Mouse (Mus musculus) hindbrain, embryonic 12.5 days (tissue): ENCODE results near the gene Dnajb1. TPM values are rescaled to one million over a fixed set of nuclear protein-coding genes. Genes with fewer than 3 reads are reported as not detected.
"Not testable (repeated sequence)": the region's sequence is repeated elsewhere in the genome, so short reads cannot be mapped to it uniquely, and the experiment has no call there.

Source experiments
- ATAC-seq: fragments of 200-750 bp; cut with Nextera tagmentation; 2 replicates; pipeline ENCODE4 v1.8.0; 2017; ENCODE audit warnings: moderate TSS enrichment; ENCODE audit not compliant: low FRiP score
- H3K27ac ChIP-seq: fragments of 300-500 bp; sonication (generic); 2 replicates; pipeline ENCODE4 v1.5.1; 2016; ENCODE audit warnings: mild to moderate bottlenecking
- H3K27me3 ChIP-seq: fragments of 300-500 bp; sonication (generic); 2 replicates; pipeline ENCODE4 v1.6.1; 2016; ENCODE audit warnings: mild to moderate bottlenecking
- H3K36me3 ChIP-seq: fragments of 300-500 bp; sonication (generic); 2 replicates; pipeline ENCODE4 v1.6.1; 2016; ENCODE audit warnings: mild to moderate bottlenecking
- H3K4me1 ChIP-seq: fragments of 300-500 bp; sonication (generic); 2 replicates; pipeline ENCODE4 v1.6.1; 2016
- H3K4me2 ChIP-seq: fragments of 300-500 bp; sonication (generic); replicated peaks from 2 replicates; pipeline ENCODE4 v1.6.1; 2016; ENCODE audit warnings: mild to moderate bottlenecking
- H3K4me3 ChIP-seq: fragments of 300-500 bp; sonication (generic); 2 replicates; pipeline ENCODE4 v1.5.1; 2016; ENCODE audit warnings: mild to moderate bottlenecking
- H3K9ac ChIP-seq: fragments of 300-500 bp; sonication (generic); 2 replicates; pipeline ENCODE4 v1.6.1; 2016; ENCODE audit warnings: mild to moderate bottlenecking, moderate library complexity
- H3K9me3 ChIP-seq: fragments of 300-500 bp; sonication (generic); replicated peaks from 2 replicates; pipeline ENCODE4 v1.6.1; 2016; ENCODE audit warnings: mild to moderate bottlenecking
- WGBS: fragments of 180-500 bp; shearing (Covaris S2); methylation state at CpG from one replicate; pipeline ENCODE4 v1.1.7; 2016; 5-methylcytosine and 5-hydroxymethylcytosine counted together
- polyA plus RNA-seq: library from polyadenylated mRNA; unstranded; fragments of >200 nt; fragmentation: Nextera tagmentation; extraction: Ambion mirVana; gene quantifications from 2 replicates; pipeline ENCODE4 v1.2.1, GENCODE M21; 2016

Dnajb1 gene
- polyA plus RNA-seq, 1 experiment from 2014 or later: 62.8 TPM

DNA sequence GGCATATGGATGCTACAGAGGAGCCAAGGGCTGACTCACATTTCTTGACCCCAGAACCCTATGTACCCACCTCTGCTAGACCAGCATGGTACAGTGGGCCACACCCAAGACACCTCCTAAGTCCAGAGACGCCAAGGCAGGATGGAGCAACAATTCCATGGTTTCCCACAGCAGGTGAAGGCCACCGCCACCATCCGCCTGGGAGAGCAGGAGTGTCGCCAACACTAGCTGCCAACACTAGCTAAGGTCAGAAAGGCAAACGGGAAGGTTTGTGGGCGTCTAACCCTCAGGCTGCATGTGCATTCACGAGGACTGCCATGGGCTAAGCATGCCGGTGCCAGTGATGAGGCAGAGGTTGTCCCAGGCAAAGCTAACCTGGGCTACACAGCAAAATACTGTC is 25.8 kb upstream of the Dnajb1 start:
- Histone ChIP-seq H3K27me3 (no peaks in the 10 kb centered on the region), H3K9me3 (no peaks in the 10 kb centered on the region), H3K4me2 (no peak overlapping the region), H3K9ac (no peak overlapping the region), H3K36me3 (peaks cover 26% of the 10 kb centered on the region), H3K4me1 (peaks cover 37% of the 10 kb centered on the region), H3K4me3 (no peak overlapping the region), H3K27ac (no peak overlapping the region)
- 88% methylated on average over 8 of the region's 8 CpGs for WGBS
- ATAC-seq: no peak

DNA sequence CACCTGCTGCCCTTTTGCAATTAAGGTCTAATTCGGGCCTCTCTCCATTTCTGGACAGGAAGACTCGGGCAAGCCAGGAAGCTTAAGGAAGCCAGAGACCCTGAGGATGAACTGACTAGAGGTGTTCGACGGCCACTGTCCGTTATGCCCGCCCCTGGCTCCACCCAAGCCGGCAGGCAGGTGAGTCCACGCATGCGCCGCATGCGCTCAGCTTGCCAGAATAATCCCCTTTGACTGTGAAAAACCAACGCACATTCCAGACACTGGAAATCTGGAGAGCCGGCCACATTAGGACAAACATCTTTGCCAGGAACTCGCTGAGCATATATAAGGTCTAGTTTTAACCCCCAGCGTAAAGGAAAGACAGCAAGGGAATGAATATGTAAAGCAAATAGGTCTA is 24.8 kb upstream of the Dnajb1 start:
- no peak overlapping the region for H3K4me3 ChIP-seq
- 93% methylated on average over 15 of the region's 15 CpGs for WGBS
- no peak overlapping the region for H3K4me2 ChIP-seq
- no peaks in the 10 kb centered on the region for H3K27me3 ChIP-seq
- H3K9ac ChIP-seq: no peak overlapping the region
- no peak for ATAC-seq
- peaks cover 27% of the 10 kb centered on the region for H3K36me3 ChIP-seq
- no peaks in the 10 kb centered on the region for H3K9me3 ChIP-seq
- H3K27ac ChIP-seq: no peak overlapping the region
- peaks cover 32% of the 10 kb centered on the region for H3K4me1 ChIP-seq

DNA sequence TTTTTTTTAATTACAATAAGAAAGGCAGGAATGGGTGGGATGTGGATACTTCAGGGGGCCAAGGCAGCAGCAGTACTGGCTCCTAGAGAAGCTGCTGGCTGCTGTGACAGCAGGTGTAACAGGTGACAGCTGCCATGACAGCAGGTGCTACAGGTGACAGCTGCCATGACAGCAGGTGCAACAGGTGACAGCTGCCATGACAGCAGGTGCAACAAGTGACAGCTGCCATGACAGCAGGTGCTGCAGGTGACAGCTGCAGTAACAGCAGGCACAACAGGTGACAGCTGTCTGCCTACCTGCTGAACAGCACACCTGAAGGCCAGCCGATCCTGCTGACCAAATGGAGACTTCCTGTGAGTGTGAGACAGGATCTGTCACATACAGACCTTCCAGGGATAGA is 23.2 kb upstream of the Dnajb1 start:
- WGBS: 83% methylated on average over 1 of the region's 1 CpGs
- Histone ChIP-seq H3K27me3 (no peaks in the 10 kb centered on the region), H3K9me3 (no peaks in the 10 kb centered on the region), H3K36me3 (peaks cover 28% of the 10 kb centered on the region), H3K4me1 (peaks cover 26% of the 10 kb centered on the region), H3K27ac (no peak overlapping the region), H3K4me2 (no peak overlapping the region), H3K9ac (no peak overlapping the region), H3K4me3 (no peak overlapping the region)
- ATAC-seq: no peak

DNA sequence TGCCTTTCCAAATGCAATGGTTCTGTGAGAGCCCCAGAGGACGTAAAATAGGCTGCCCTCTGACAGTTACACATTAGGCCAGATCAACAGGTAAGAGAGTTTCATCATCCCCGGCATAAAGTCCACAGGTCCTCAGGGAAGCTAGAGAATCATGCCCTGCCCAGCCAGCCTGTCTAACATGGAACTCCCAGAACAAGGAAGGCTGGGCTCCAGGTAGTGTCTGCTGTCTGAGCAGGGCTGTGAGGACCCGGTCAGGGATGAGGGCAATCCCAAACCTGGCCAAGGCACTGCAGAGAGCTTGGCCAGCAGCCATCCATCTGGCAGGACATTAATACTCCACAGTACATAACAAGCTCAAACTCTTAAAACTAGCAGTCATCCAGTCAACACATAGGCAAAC is 22.7 kb upstream of the Dnajb1 start:
- H3K36me3 ChIP-seq: peaks cover 34% of the 10 kb centered on the region
- WGBS: 89% methylated on average over 3 of the region's 3 CpGs
- peaks cover 27% of the 10 kb centered on the region for H3K4me1 ChIP-seq

DNA sequence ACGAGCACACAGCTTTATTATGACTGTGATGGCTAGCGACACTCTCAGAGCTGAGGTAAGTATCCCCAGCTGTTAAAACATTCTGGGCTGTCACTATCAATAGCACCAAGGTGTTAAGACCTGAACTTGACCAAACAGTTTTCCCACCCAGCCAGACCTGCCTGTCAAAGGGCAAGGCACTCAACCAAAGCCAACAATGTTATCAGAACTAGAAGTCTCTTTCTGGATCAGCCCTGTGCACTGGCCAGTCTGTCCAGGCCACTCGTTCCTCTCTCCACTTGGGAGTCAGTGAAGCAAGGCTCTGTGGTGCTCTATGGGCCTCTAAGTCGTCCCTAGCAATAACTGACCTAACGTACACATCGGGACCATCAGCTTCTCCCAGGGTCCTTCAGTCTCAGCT is 20.3 kb upstream of the Dnajb1 start:
- H3K4me1 ChIP-seq: peaks cover 41% of the 10 kb centered on the region
- H3K27me3 ChIP-seq: no peaks in the 10 kb centered on the region
- no peaks in the 10 kb centered on the region for H3K9me3 ChIP-seq
- H3K9ac ChIP-seq: no peak overlapping the region
- H3K36me3 ChIP-seq: peaks cover 34% of the 10 kb centered on the region
- no peak overlapping the region for H3K4me2 ChIP-seq
- ATAC-seq: no peak
- WGBS: 76% methylated on average over 6 of the region's 6 CpGs
- H3K4me3 ChIP-seq: no peak overlapping the region
- H3K27ac ChIP-seq: no peak overlapping the region

More for the DNA sequence above, 22.7 kb upstream of the Dnajb1 start:
- Histone ChIP-seq H3K27ac (no peak overlapping the region), H3K9ac (no peak overlapping the region), H3K9me3 (no peaks in the 10 kb centered on the region), H3K27me3 (no peaks in the 10 kb centered on the region), H3K4me2 (no peak overlapping the region), H3K4me3 (no peak overlapping the region)
- ATAC-seq: no peak

DNA sequence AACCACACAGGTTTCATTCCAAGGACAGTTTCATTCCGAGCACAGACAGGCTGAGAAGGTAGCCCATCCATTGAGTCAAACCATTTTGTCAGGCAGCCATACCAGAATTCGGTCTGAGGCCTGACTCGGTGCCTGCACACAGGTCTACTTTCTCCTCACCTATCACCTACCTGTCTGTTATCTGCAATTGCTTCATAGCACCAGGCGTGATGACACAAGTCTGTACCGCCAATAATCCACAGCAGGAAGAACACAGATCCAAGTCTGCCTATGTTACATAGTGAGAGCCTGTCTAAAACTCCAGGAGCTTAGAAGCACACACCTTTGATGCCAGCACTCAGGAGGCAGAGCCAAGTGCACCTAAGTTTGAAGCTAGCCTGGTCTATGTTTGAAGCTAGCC is 19.1 kb upstream of the Dnajb1 start:
- H3K4me1 ChIP-seq: peaks cover 49% of the 10 kb centered on the region
- no peak overlapping the region for H3K27ac ChIP-seq
- no peaks in the 10 kb centered on the region for H3K27me3 ChIP-seq
- no peaks in the 10 kb centered on the region for H3K9me3 ChIP-seq
- ATAC-seq: no peak
- peaks cover 29% of the 10 kb centered on the region for H3K36me3 ChIP-seq
- no peak overlapping the region for H3K4me3 ChIP-seq
- H3K4me2 ChIP-seq: no peak overlapping the region
- 97% methylated on average over 5 of the region's 5 CpGs for WGBS
- no peak overlapping the region for H3K9ac ChIP-seq

DNA sequence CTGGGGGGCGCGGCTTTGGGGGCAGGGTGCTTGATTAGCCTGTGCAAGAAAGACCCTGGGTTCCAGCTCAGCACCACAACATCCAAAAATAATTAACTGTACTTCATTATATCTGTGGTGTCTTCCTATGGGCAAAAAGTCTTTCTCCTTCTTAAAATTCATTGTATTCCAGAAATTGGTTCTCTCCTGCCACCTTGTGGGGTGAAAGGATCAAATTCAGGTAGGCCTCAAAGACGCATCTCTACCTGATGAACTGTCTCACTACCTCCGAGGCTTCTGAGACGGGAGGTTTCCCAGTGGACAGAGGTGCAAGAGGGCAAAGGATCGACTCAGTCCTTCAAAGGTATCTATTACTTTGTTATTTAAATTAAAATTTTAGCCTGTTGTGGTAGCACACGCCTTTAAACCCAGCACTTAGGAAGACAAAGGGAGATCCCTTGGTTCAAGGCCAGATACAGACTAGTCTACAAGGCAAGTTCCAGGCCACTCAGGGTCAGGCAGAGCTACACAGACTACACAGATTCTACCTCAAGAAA is 17.4 kb upstream of the Dnajb1 start:
- Histone ChIP-seq H3K9ac (no peak overlapping the region), H3K9me3 (no peaks in the 10 kb centered on the region), H3K27ac (no peak overlapping the region), H3K36me3 (peaks cover 20% of the 10 kb centered on the region), H3K4me3 (no peak overlapping the region), H3K4me1 (peaks cover 49% of the 10 kb centered on the region), H3K4me2 (no peak overlapping the region), H3K27me3 (no peaks in the 10 kb centered on the region)
- ATAC-seq: no peak
- 83% methylated on average over 7 of the region's 7 CpGs for WGBS

DNA sequence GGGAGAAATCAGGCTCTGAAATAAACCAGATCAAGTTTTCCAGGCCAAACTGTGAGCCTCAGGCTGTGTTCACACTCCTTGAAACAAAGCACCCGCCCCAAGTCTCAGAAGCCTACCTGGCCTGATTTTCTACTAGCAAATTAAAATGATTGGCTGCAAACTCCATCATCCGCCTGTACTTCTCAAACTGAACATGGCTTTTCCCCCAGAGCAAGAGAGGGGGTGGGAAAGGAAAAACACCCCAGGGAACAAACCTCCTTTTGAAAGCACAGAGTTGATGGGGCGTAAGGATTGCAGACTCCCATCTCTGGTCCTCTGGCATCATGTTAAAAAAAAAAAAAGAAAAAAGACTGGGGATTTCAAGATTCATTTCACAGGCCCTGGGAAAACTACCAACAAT is 15.3 kb upstream of the Dnajb1 start:
- Histone ChIP-seq H3K36me3 (0 out of 2 replicates have a peak, but pooled peaks cover 11% of the 10 kb centered on the region), H3K27ac (0 out of 2 replicates have a peak overlapping the region, but pooled peaks have one; percentile 23), H3K9ac (peak overlapping the region; percentile 88), H3K4me3 (peak overlapping the region; percentile 80), H3K4me2 (peak overlapping the region; percentile 84), H3K4me1 (peaks cover 46% of the 10 kb centered on the region), H3K9me3 (no peaks in the 10 kb centered on the region), H3K27me3 (no peaks in the 10 kb centered on the region)
- no peak for ATAC-seq
- WGBS: 67% methylated on average over 3 of the region's 3 CpGs

DNA sequence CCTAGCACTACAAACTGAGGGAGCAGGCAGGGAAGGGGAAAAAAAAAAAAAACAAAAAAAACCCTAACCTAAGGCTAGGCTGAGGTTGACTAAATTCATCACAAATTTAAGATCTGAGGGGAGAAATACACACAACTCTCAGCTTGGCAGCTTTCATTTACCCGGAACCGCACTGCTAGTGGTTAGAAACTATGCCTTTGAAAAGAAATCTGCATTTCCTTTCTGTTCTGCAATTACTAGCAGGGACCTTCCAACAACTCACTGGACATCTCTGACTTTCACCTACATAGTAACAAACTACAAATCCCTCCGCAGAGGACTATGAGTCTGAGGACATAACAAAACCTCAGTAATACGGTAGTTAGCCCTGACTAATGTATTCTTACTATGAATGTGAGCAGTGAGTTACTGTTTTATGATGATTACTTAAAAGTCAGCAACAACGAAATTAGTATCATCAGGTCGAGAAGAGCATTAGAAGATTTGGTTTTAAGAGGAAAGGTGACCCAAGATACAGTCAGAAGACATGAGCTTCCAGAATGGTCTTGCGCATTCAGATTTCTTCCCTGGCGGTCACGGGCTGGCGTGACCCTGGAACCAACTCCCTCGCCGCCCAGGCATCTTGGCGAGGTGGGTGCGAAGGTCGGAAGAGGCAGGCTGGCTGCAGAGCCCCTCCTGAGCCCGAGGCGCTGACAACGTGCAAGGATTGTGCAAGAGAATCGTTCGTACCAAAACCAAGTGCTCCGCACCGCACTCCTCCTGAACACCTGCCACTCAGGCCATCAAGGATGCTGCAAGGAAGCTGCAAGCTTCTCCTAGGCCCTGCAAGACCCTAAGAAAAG is 14.4 kb upstream of the Dnajb1 start:
- ATAC-seq: no peak
- Histone ChIP-seq H3K36me3 (0 out of 2 replicates have a peak, but pooled peaks cover 11% of the 10 kb centered on the region), H3K9me3 (no peaks in the 10 kb centered on the region), H3K4me2 (peak overlapping the region; percentile 84), H3K4me3 (peak overlapping the region; percentile 80), H3K27me3 (no peaks in the 10 kb centered on the region), H3K4me1 (peaks cover 41% of the 10 kb centered on the region), H3K27ac (peak overlapping the region; percentile 95), H3K9ac (peak overlapping the region; percentile 88)
- 4% methylated on average over 22 of the region's 22 CpGs for WGBS

DNA sequence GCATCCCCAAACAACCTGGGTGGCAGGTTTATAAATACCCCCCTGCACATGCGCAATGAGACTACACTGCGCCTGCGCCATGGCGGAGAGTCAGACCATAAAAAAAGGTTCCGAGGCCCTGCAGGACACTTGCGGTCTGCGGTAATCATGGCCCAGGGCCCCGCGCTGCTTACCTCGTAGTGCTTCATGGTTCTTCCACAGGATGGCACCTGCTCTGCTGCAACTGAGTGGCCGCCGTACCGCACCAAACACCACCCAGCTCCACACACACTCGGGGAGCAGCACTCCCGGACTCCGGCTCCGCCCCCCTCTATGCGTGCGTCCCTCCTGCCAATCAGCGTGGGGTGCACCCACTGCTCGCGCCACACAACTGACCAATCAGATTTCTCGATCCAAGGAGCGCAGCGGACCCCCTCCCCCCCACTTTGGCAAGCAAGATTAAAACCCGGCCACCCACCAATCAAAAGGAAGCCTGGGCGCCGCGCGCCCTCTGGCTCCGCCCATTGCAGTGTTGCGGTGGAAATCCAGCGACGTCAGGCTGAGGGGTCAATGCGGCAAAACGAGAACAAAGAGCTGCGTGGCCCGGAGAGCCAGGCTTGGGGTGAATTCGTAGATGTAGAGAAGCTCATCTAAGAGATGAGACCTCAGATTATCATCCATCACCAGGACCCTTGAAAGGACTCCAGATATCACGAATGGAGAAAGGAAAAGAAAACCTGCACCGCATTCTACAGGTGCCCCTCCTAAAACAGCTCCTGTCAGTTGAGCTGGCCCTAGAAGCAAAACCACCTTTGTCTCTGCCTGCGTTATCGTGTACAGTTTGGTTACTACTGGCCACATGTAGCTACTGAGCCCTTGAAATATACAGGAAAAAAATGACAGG is 13.6 kb upstream of the Dnajb1 start:
- Histone ChIP-seq H3K36me3 (0 out of 2 replicates have a peak, but pooled peaks cover 6% of the 10 kb centered on the region), H3K4me3 (peak overlapping the region; percentile 80), H3K27ac (peak overlapping the region; percentile 95), H3K4me2 (peak overlapping the region; percentile 84), H3K27me3 (no peaks in the 10 kb centered on the region), H3K4me1 (peaks cover 33% of the 10 kb centered on the region), H3K9me3 (no peaks in the 10 kb centered on the region), H3K9ac (peak overlapping the region; percentile 88)
- under 1% methylated on average over 43 of the region's 43 CpGs for WGBS
- peak; percentile 98 for ATAC-seq

DNA sequence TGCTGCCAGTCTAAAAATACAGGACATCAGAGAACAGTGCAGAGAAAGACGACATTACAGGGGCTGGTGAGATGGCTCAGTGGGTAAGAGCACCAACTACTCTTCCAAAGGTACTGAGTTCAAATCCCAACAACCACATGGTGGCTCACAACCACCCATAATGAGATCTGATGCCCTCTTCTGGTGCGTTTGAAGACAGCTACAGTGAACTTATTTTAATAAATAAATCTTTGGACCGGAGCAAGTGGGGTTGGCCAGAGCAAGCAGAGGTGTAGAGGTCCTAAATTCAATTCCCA is 13.0 kb upstream of the Dnajb1 start:
- H3K4me3 ChIP-seq: peak overlapping the region; percentile 80
- not testable (repeated sequence) for ATAC-seq, H3K9me3 ChIP-seq, H3K27me3 ChIP-seq, H3K36me3 ChIP-seq
- peak overlapping the region; percentile 88 for H3K9ac ChIP-seq
- 66% methylated on average over 3 of the region's 3 CpGs for WGBS
- peak overlapping the region; percentile 84 for H3K4me2 ChIP-seq
- peak overlapping the region; percentile 95 for H3K27ac ChIP-seq
- peaks cover 32% of the 10 kb centered on the region for H3K4me1 ChIP-seq

DNA sequence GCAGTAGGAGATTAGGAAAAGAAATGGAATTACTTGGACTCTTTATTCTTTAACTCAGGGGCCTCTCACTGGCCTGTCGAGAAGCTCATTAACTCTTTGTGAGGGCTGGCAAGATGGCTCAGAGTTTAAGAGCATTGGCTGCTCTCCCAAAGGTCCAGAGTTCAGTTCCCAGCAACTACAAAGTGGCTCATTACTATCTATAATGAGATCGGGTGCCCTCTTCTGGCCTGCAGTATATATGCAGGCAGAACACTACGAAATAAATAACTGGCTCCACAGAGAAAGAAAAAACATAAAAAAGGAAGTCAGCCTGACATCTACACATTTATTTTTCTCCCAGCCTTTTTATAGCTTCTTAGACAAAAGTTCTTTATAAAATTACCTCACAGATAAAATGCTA is 11.6 kb upstream of the Dnajb1 start:
- H3K27ac ChIP-seq: no peak overlapping the region
- no peak overlapping the region for H3K9ac ChIP-seq
- 25% methylated on average over 3 of the region's 3 CpGs for WGBS
- no peak overlapping the region for H3K4me3 ChIP-seq
- peaks cover 20% of the 10 kb centered on the region for H3K4me1 ChIP-seq
- no peak overlapping the region for H3K4me2 ChIP-seq
- H3K27me3 ChIP-seq: no peaks in the 10 kb centered on the region
- H3K9me3 ChIP-seq: no peaks in the 10 kb centered on the region
- H3K36me3 ChIP-seq: no peaks in the 10 kb centered on the region
- no peak for ATAC-seq
